In the genomic region with DNA sequence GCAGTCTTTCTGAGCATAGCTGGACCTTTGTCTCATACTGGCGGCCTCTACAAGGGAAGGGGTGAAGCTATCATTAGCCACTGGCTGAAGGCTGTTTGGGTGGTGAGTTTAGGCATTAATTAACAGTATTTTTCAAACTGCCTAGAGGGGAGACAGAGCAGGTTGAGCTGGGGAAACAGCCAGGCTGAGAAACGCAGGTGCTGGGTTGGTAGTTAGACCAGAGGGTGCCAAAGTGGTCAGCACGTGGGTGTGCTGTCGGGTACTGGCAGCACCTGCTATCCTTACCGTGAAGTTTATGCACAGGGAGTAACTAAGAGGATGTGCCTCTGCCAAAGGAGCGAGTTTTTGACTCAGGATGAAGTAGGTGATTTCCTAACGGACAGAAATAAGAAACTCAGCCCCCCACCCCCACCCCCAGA, we compare ENCODE assay signal across 8 mouse cellular contexts. TPM values are rescaled to one million over a fixed set of nuclear protein-coding genes. Genes with fewer than 3 reads are reported as not detected.
DNase-seq lines count a peak whose midpoint lies in the region; ATAC-seq lines count a peak whose summit lies in the region.

No protein-coding gene starts in this region.

- no peaks in the 10 kb centered on the region for H3K36me3 ChIP-seq in heart, embryonic 13.5 days
- H3K36me3 ChIP-seq in hindbrain, embryonic 11.5 days (ENCODE audit: control insufficient read depth, insufficient read depth, low read length), result no peaks in the 10 kb centered on the region
- H3K36me3 ChIP-seq in midbrain, embryonic 12.5 days, result no peaks in the 10 kb centered on the region

- 53% methylated on average over 7 of the region's 7 CpGs for WGBS in heart, embryonic 13.5 days
- 59% methylated on average over 7 of the region's 7 CpGs for WGBS in hindbrain, embryonic 11.5 days
- WGBS in midbrain, embryonic 12.5 days, result 65% methylated on average over 7 of the region's 7 CpGs

- H3K4me2 ChIP-seq in heart, embryonic 13.5 days, result peak overlapping the region; percentile 34
- no peak overlapping the region for H3K4me2 ChIP-seq in hindbrain, embryonic 11.5 days (replicated peaks; ENCODE audit: low read depth, low read length)
- H3K4me2 ChIP-seq in midbrain, embryonic 12.5 days (replicated peaks), result no peak overlapping the region

- no peak for ATAC-seq in heart, embryonic 13.5 days (ENCODE audit: extremely low read depth, insufficient number of reproducible peaks, low FRiP score, low TSS enrichment)
- peak; percentile 57 for ATAC-seq in hindbrain, embryonic 11.5 days (ENCODE audit: low FRiP score)
- peak; percentile 28 for ATAC-seq in midbrain, embryonic 12.5 days (ENCODE audit: low FRiP score, low read depth)

- H3K27ac ChIP-seq in heart, embryonic 13.5 days (replicated peaks), result peak overlapping the region; percentile 5; the same call in 1 of the 2 replicates
- H3K27ac ChIP-seq in hindbrain, embryonic 11.5 days (ENCODE audit: low read depth, low read length), result peak overlapping the region; percentile 70
- peak overlapping the region; percentile 70 for H3K27ac ChIP-seq in midbrain, embryonic 12.5 days (replicated peaks)

- H3K27me3 ChIP-seq in heart, embryonic 13.5 days (replicated peaks), result no peaks in the 10 kb centered on the region
- no peaks in the 10 kb centered on the region for H3K27me3 ChIP-seq in hindbrain, embryonic 11.5 days (ENCODE audit: control insufficient read depth, insufficient read depth, low read length)
- H3K27me3 ChIP-seq in midbrain, embryonic 12.5 days, result no peaks in the 10 kb centered on the region

- no peak overlapping the region for H3K9ac ChIP-seq in heart, embryonic 13.5 days
- H3K9ac ChIP-seq in hindbrain, embryonic 11.5 days (ENCODE audit: low read depth, low read length), result no peak overlapping the region
- H3K9ac ChIP-seq in midbrain, embryonic 12.5 days (replicated peaks), result no peak overlapping the region

- no peak overlapping the region for H3K4me3 ChIP-seq in heart, embryonic 13.5 days
- H3K4me3 ChIP-seq in hindbrain, embryonic 11.5 days (ENCODE audit: low read depth, low read length), result no peak overlapping the region
- no peak overlapping the region for H3K4me3 ChIP-seq in midbrain, embryonic 12.5 days

- no peaks in the 10 kb centered on the region for H3K9me3 ChIP-seq in heart, embryonic 13.5 days
- H3K9me3 ChIP-seq in hindbrain, embryonic 11.5 days (ENCODE audit: control insufficient read depth, low read length), result no peaks in the 10 kb centered on the region
- H3K9me3 ChIP-seq in midbrain, embryonic 12.5 days, result no peaks in the 10 kb centered on the region

- peaks cover 75% of the 10 kb centered on the region for H3K4me1 ChIP-seq in heart, embryonic 13.5 days
- H3K4me1 ChIP-seq in hindbrain, embryonic 11.5 days (replicated peaks; ENCODE audit: control insufficient read depth, insufficient read depth, low read length), result peaks cover 4% of the 10 kb centered on the region
- H3K4me1 ChIP-seq in midbrain, embryonic 12.5 days, result peaks cover 30% of the 10 kb centered on the region

- intact Hi-C loops in heart, postnatal 36 days (cut with DNase I), result no loop called here

- DNase-seq in heart, postnatal 36 days, result no peak
- peak; percentile 48 for DNase-seq in cerebellum, adult 11 months
- peak; percentile 23 for DNase-seq in hindbrain, embryonic 11.5 days (ENCODE audit: low spot score)
- no peak for DNase-seq in testis, postnatal 10 days (ENCODE audit: low spot score)
- DNase-seq in gastrocnemius, postnatal 25 days, result no peak
- no peak for DNase-seq in lung, postnatal 14 days

RNA-seq across cellular contexts. Expression of gene Snx30, which starts 13.4 kb away (rescaled TPM):
- 4.1 and 4.4 TPM in 2 replicates for polyA plus RNA-seq in heart, embryonic 13.5 days (2015; fragmentation: Nextera tagmentation; extraction: Ambion mirVana)
- total RNA-seq in heart, postnatal 36 days (2021), result 1 to 10 TPM; 5.6 to 6.4 TPM
- 13.4 and 19.1 TPM in 2 replicates for polyA plus RNA-seq in hindbrain, embryonic 11.5 days (2014; fragmentation: Nextera tagmentation; extraction: Ambion mirVana)
- 14.5 and 18.4 TPM in 2 replicates for polyA plus RNA-seq in midbrain, embryonic 12.5 days (2016; fragmentation: Nextera tagmentation; extraction: Ambion mirVana)
- total RNA-seq in gastrocnemius, postnatal 25 days (2021), result 1 to 10 TPM; 2.7 to 4.4 TPM

RNA-seq across cellular contexts. Expression of gene Inip, which starts 17.7 kb away (rescaled TPM):
- polyA plus RNA-seq in heart, embryonic 13.5 days (2015; fragmentation: Nextera tagmentation; extraction: Ambion mirVana), result 39.0 and 41.7 TPM in 2 replicates
- total RNA-seq in heart, postnatal 36 days (2021), result 1 to 10 TPM; 8.3 to 8.7 TPM
- polyA plus RNA-seq in hindbrain, embryonic 11.5 days (2014; fragmentation: Nextera tagmentation; extraction: Ambion mirVana), result 94.3 and 105 TPM in 2 replicates
- polyA plus RNA-seq in midbrain, embryonic 12.5 days (2016; fragmentation: Nextera tagmentation; extraction: Ambion mirVana), result 94.5 and 101 TPM in 2 replicates
- 1 to 10 TPM; 2.7 to 4.2 TPM for total RNA-seq in gastrocnemius, postnatal 25 days (2021)

Comparison
In these comparisons a context has a peak if more than half of its experiments do, and no peak if none do; other contexts are left out.
1. H3K27ac ChIP-seq: peak in every context shown above with its lines; median percentile 70 in hindbrain, embryonic 11.5 days; 70 in midbrain, embryonic 12.5 days; 5 in heart, embryonic 13.5 days.
2. DNase-seq: peak in cerebellum, adult 11 months (single experiment) and hindbrain, embryonic 11.5 days (single experiment); none in heart, postnatal 36 days (0 of 2), testis, postnatal 10 days (single experiment), gastrocnemius, postnatal 25 days (single experiment) and lung, postnatal 14 days (single experiment).